Mouse (Mus musculus): ENCODE results near the gene Fam71e2.

- TF ChIP-seq CTCF (IDR thresholded peaks at IDR 0.05; ENCODE audit: insufficient read depth, low read depth, low read length) (no peak), POLR2A (IDR thresholded peaks at IDR 0.05; ENCODE audit: insufficient read depth, low read depth, low read length) (no peak)
Measured at GRCm38 (mm10) chr7:4776131-4776530, 5.0 kb upstream of the Fam71e2 start.

Data from olfactory bulb, adult 2 months (tissue).